Mouse (Mus musculus) lung, adult 2 months (tissue): ENCODE results near the gene Etaa1. TPM values are rescaled to one million over a fixed set of nuclear protein-coding genes. Genes with fewer than 3 reads are reported as not detected.
"Not testable (repeated sequence)": the region's sequence is repeated elsewhere in the genome, so short reads cannot be mapped to it uniquely, and the experiment has no call there.

Experiments
- DNase-seq: peaks from one replicate; pipeline ENCODE4 v3.0.0; 2022
- H3K4me1 ChIP-seq: fragments of 200-500 bp; 2 replicates; pipeline ENCODE4 v1.6.1; 2011; ENCODE audit warnings: low read length; ENCODE audit not compliant: control insufficient read depth, insufficient read depth
- H3K4me3 ChIP-seq: fragments of 200-500 bp; replicated peaks from 2 replicates; pipeline ENCODE3; 2011; ENCODE audit warnings: low read depth, mild to moderate bottlenecking, control low read depth, low read length; ENCODE audit errors: extremely low read depth
- CTCF ChIP-seq: fragments of 200-500 bp; IDR thresholded peaks from 2 replicates; pipeline ENCODE4 v1.5.1; 2011; ENCODE audit warnings: mild to moderate bottlenecking, low read length, control low read depth; ENCODE audit not compliant: insufficient read depth
- POLR2A ChIP-seq: fragments of 200-500 bp; IDR thresholded peaks from 2 replicates; pipeline ENCODE4 v1.6.1; 2011; ENCODE audit warnings: low read depth, mild to moderate bottlenecking, control low read depth, low read length, borderline replicate concordance; ENCODE audit errors: extremely low read depth
- WGBS: fragments of 180-500 bp; shearing (Covaris S2); methylation state at CpG from one replicate; pipeline ENCODE4 v1.1.7; 2018; 5-methylcytosine and 5-hydroxymethylcytosine counted together
- polyA plus RNA-seq: library from polyadenylated mRNA; depleted of rRNA; stranded (reverse); fragments of >200 nt; gene quantifications from 2 replicates; pipeline ENCODE4 v1.2.3, GENCODE M21; 2012

Etaa1 gene
- polyA plus RNA-seq, 1 experiment = 1.2 TPM

DNA sequence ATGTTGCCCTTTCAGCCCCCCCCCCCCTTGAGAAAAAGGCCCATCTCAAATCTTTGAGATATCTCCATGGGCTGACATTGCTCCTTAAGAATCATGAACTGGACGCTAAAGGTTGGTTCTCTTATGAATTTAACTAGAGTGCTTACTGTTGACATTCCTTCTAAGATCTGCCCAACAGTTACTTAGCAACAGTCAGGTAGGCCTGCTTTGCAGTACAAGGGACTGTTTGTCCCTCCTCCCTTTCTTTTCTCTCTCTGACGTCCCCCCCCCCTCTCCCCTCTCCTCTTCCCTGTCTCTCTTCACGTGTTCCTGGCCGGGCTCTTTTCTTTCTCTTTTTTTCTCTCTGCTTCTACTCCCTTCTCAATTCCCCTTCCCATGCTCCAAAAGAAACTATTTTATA is 35.8 kb downstream of the Etaa1 start:
- no peak overlapping the region for H3K4me3 ChIP-seq
- no peak for TF ChIP-seq CTCF
- H3K4me1 ChIP-seq = no peaks in the 10 kb centered on the region
- no peak for DNase-seq
- WGBS = 63% methylated on average over 4 of the region's 4 CpGs

DNA sequence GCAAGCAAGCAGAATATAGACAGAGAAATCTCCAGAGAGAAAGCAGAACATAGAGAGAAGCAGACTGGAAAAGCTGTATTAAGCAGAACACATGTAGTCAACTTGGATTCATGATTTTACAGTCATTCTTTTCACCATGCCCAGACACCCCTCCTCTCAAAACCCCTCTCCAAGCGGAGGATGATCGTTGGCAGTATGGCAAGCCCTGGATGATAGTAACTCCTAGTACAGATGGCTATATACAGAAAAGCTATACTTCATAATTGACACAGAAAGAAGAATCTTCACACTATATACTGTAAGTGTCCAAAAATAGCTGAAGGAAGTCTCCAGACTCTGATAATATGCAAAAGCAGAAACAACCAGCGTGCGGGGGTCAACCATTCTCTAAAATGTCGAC is 36.6 kb downstream of the Etaa1 start:
- DNase-seq = no peak
- Histone ChIP-seq H3K4me3 (no peak overlapping the region), H3K4me1 (no peaks in the 10 kb centered on the region)
- 78% methylated on average over 5 of the region's 5 CpGs for WGBS
- TF ChIP-seq CTCF (no peak), POLR2A (no peak)

- H3K4me1 ChIP-seq = no peaks in the 10 kb centered on the region
- 62% methylated on average over 1 of the region's 1 CpGs for WGBS
- TF ChIP-seq CTCF (no peak), POLR2A (no peak)
- DNase-seq = no peak
- H3K4me3 ChIP-seq = no peak overlapping the region
These were observed 37.2 kb downstream of the Etaa1 start for GRCm38 (mm10) chr11:17916486-17916885.

DNA sequence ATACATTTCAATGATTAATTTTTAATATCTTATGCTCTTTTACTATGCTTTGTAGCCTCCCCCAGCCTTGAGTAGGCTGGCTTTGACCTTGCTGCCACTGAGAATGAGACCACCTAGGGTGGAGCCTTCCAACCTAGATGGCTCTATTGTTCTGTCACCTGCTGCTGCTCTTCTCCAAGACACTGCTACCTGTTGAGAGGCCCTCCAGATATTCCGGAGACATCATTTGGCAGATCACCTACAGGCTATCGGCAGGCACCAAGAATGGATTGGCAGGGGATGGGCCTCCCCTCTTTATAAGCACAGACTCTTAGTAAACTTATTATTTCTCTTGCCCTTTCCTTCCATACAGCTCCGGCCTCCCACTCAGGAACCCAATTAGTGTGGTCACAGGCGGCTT is 52.7 kb downstream of the Etaa1 start:
- H3K4me3 ChIP-seq, H3K4me1 ChIP-seq, DNase-seq: not testable (repeated sequence)
- WGBS = 89% methylated on average over 4 of the region's 4 CpGs
